Mouse (Mus musculus) kidney, embryonic 15.5 days (tissue): ENCODE measurements around the gene Olfml3. TPM values are rescaled to one million over a fixed set of nuclear protein-coding genes. Genes with fewer than 3 reads are reported as not detected.
A peak's percentile ranks its signal among the peaks of the same experiment; 100 is the strongest.

ENCODE experiments used
- ATAC-seq: fragments of 200-750 bp; cut with Nextera tagmentation; replicated peaks from 2 replicates; pipeline ENCODE4 v1.8.0; 2017; ENCODE audit warnings: moderate TSS enrichment; ENCODE audit not compliant: low FRiP score
- H3K27ac ChIP-seq: fragments of 300-500 bp; sonication (generic); 2 replicates; pipeline ENCODE4 v1.5.1; 2015; ENCODE audit warnings: mild to moderate bottlenecking, inconsistent platforms
- H3K27me3 ChIP-seq: fragments of 300-500 bp; sonication (generic); 2 replicates; pipeline ENCODE4 v1.6.1; 2015; ENCODE audit warnings: inconsistent platforms
- H3K36me3 ChIP-seq: fragments of 300-500 bp; sonication (generic); 2 replicates; pipeline ENCODE4 v1.6.1; 2015; ENCODE audit warnings: inconsistent platforms
- H3K4me1 ChIP-seq: fragments of 300-500 bp; sonication (generic); 2 replicates; pipeline ENCODE4 v1.6.1; 2015; ENCODE audit warnings: inconsistent platforms
- H3K4me2 ChIP-seq: fragments of 300-500 bp; sonication (generic); 2 replicates; pipeline ENCODE4 v1.6.1; 2015; ENCODE audit warnings: moderate library complexity, mild to moderate bottlenecking, inconsistent platforms
- H3K4me3 ChIP-seq: fragments of 300-500 bp; sonication (generic); replicated peaks from 2 replicates; pipeline ENCODE4 v1.5.1; 2015; ENCODE audit warnings: mild to moderate bottlenecking, inconsistent platforms
- H3K9ac ChIP-seq: fragments of 300-500 bp; sonication (generic); 2 replicates; pipeline ENCODE4 v1.6.1; 2015; ENCODE audit warnings: mild to moderate bottlenecking, inconsistent platforms
- H3K9me3 ChIP-seq: fragments of 300-500 bp; sonication (generic); replicated peaks from 2 replicates; pipeline ENCODE4 v1.6.1; 2016; ENCODE audit warnings: inconsistent platforms
- WGBS: fragments of 180-500 bp; shearing (Covaris S2); methylation state at CpG from one replicate; pipeline ENCODE4 v1.1.7; 2015; ENCODE audit warnings: mixed read lengths; 5-methylcytosine and 5-hydroxymethylcytosine counted together
- polyA plus RNA-seq: library from polyadenylated mRNA; unstranded; fragments of >200 nt; fragmentation: Nextera tagmentation; extraction: Ambion mirVana; gene quantifications from 2 replicates; pipeline ENCODE4 v1.2.1, GENCODE M21; 2015

Olfml3 gene
- polyA plus RNA-seq, 1 experiment from 2014 or later, result 59.6 TPM

DNA sequence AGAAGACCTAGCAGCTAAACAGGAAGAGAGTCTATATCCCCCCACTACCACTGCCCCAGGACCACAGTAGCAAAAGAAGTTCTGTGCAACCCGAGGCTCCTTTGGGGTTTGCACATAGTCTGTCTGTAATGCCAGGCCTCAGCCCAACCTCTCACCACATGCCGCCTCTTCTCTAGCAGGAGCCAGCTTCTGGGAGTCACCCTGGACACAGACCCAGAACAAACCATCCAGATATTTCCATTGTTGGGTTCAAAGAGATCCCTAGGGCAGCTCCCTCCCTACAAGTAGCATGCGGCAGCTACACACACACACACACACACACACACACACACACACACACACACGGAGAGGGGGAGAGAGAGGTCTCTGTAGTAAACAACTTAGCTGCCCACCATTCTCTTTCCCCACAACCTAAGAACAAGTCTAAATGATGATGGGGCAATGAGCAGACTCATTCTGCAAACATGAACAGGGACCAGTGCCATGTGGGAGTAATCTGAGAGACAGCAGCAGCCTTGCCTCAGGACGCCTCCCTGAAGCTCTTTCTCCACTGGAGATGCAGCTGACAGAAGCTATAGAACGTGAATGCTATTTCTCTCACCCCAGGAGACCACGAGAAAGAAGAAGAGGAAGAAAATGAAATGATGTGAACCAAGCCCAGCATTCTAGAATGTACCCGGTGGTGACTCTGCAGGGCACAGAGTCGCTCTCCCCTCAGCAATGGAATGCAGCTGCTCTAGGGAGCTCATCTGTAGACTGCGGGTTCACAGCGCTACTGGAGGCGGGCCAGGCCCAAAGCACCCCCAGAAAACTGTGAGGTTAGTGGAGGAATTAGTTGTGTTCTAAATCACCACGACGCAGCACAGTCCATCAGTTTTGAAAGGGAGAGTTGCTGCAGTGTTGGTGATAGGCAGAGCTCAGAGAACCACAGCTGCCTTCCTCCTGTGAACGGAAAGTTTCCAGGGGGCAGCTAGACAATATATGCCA, 20.7 kb downstream of the Olfml3 start:
- Histone ChIP-seq H3K9ac (no peak overlapping the region), H3K4me3 (no peak overlapping the region), H3K36me3 (no peaks in the 10 kb centered on the region), H3K4me1 (peaks cover 27% of the 10 kb centered on the region), H3K27me3 (no peaks in the 10 kb centered on the region), H3K27ac (peak overlapping the region; percentile 76), H3K4me2 (no peak overlapping the region), H3K9me3 (no peaks in the 10 kb centered on the region)
- no peak for ATAC-seq
- 49% methylated on average over 15 of the region's 15 CpGs for WGBS

DNA sequence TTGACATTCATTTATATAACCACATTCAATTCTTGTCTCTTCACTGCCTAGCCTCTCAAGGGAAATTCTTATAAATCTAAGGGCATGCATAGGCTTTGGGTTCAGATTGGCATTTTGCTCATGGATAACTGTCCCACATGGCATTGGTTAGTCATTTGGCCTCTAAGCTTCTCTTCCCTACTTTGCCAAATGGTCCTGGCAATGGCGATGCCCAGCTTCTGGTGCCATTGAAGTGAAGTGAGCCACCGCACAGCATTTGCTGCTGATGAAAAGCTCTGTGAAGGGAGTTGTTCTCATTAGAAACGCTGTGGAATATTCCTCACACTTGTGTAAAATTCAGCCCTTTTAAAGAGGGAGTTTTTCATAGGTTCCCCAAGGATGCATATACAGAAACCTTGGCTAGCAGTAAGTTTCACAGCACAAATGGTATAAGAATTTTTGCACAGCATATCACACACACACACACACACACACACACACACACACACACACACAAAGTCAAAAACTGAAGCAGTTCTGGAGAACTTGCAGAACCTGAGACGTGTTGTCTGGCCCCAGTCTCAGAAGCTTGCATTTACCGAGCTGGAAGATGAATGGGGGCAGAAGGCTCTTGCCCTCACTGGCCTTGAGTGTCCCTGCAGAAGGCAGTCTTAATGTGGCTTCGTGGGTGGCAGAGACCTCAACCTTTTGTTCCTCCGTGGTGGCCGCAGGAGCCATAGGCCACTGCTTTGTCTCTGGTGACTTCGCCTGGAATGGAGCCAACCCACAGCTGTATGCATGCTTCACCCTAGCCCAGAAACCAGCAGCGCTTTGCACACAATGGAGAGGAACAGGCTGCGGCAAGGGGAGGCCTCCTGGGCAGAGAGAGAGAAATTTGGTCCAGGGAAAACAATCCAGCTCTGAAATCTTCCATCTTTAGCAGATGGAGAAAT, 21.8 kb downstream of the Olfml3 start:
- 36% methylated on average over 11 of the region's 11 CpGs for WGBS
- H3K4me1 ChIP-seq, result peaks cover 27% of the 10 kb centered on the region
- peak; percentile 81 for ATAC-seq
- H3K27ac ChIP-seq, result peak overlapping the region; percentile 76
- H3K4me3 ChIP-seq, result no peak overlapping the region
- no peaks in the 10 kb centered on the region for H3K27me3 ChIP-seq
- no peaks in the 10 kb centered on the region for H3K36me3 ChIP-seq
- no peak overlapping the region for H3K4me2 ChIP-seq
- no peak overlapping the region for H3K9ac ChIP-seq
- no peaks in the 10 kb centered on the region for H3K9me3 ChIP-seq

DNA sequence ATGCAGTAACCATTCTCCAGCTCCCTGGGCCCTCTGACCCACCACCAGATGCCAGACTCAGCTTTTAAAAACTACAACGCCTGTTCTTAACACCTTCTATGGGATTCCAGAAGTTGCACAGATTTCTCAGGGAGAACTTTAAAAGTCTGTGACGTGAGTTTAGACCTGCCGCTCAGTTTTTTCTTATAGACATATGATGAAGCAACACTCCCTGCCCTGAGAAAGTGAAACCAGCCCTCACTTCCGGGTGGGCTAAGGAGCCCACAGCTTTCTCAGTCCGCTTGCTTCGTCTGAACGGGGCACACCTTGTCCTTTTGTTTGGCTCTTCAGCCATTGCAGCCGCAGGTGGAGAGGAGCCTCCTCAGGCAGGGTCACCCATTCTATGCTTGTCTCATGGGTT, 22.9 kb downstream of the Olfml3 start:
- Histone ChIP-seq H3K4me3 (no peak overlapping the region), H3K36me3 (no peaks in the 10 kb centered on the region), H3K4me1 (peaks cover 27% of the 10 kb centered on the region), H3K9ac (no peak overlapping the region), H3K27me3 (no peaks in the 10 kb centered on the region), H3K27ac (no peak overlapping the region), H3K4me2 (no peak overlapping the region), H3K9me3 (no peaks in the 10 kb centered on the region)
- WGBS, result 85% methylated on average over 8 of the region's 8 CpGs
- no peak for ATAC-seq

DNA sequence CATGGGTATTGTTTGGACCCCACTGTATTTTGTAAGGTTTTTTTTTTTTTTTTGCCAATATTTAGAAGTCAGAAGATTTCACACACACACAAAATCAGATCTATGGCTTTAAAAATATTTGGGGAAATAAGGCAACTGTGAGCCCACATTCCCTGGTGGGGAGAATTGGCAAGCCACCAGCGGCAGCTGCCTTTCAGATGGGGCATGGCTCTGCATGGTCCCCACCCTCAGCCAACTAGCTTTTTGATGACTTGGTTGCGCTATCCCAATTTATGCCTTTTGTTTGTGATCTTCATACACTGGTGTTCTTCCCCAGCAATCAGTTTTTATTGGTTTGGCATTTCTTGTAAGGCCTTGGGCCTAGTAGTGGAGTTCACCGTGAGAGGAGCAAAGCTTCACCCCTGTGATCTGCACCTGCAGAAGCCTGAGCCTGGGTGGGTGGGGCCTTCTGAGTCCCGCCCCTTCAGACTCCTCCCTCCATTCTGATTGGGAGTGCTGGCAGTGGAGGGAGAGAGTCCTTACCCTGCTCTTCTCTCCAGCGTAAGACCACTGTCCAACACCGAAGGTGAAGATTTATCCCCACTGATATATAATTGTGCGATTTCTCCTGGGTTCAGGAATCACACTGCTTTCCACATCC, 23.4 kb downstream of the Olfml3 start:
- 72% methylated on average over 7 of the region's 7 CpGs for WGBS
- Histone ChIP-seq H3K4me2 (no peak overlapping the region), H3K4me3 (no peak overlapping the region), H3K9me3 (no peaks in the 10 kb centered on the region), H3K36me3 (no peaks in the 10 kb centered on the region), H3K9ac (no peak overlapping the region), H3K27ac (no peak overlapping the region), H3K27me3 (no peaks in the 10 kb centered on the region), H3K4me1 (peaks cover 24% of the 10 kb centered on the region)
- ATAC-seq, result no peak

DNA sequence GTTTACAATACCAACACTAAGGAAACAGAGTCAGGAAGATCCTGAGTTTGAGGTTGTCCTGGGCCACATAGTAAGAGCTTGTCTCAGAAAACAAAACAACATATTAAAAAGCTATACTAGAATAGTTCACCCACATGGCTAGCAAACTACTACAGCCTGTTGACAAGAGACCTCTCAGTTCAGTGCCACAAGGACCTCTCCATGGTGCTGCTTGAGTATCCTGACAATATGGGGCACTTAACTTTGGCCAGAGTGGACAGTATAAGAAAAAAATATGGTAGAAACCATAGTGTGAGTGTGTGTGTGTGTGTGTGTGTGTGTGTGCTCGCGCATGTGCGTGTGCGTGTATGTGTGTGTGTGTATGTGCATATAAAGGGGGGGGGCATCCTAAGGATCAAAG, 25.6 kb downstream of the Olfml3 start:
- Histone ChIP-seq H3K36me3 (no peaks in the 10 kb centered on the region), H3K27ac (no peak overlapping the region), H3K9me3 (no peaks in the 10 kb centered on the region), H3K4me1 (peaks cover 9% of the 10 kb centered on the region), H3K27me3 (no peaks in the 10 kb centered on the region), H3K4me2 (no peak overlapping the region), H3K4me3 (no peak overlapping the region), H3K9ac (no peak overlapping the region)
- ATAC-seq, result no peak
- WGBS, result 95% methylated on average over 4 of the region's 4 CpGs

DNA sequence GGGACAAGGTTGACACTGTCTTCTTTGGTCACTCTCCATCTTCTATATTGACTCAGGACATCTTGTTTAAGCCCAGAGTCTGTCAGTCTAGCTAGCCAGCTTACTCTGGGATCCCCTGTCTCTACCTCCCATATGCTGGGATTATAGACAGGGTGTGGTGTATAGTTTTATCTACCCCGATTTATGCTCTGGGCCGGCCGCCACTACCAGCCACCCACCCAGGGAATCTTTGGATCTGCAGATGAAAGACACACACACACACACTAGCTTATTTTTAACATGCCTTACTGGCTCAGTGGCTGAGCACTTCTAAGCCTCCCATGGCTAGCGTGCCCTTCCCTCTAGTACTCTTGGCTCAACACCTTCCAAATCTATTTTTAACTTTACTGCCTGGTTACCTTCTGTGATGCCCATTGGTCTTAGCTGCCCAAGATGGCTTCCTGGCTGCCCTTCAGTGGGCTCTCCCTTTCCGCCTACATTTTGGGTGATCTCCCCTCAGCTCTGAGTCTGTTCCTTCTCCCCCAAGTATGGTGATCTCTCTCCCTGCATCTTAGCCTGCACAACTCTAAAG, 28.2 kb downstream of the Olfml3 start:
- Histone ChIP-seq H3K4me1 (no peaks in the 10 kb centered on the region), H3K36me3 (no peaks in the 10 kb centered on the region), H3K27ac (no peak overlapping the region), H3K27me3 (no peaks in the 10 kb centered on the region), H3K4me2 (no peak overlapping the region), H3K9ac (no peak overlapping the region), H3K4me3 (no peak overlapping the region), H3K9me3 (no peaks in the 10 kb centered on the region)
- WGBS, result 86% methylated on average over 5 of the region's 5 CpGs
- ATAC-seq, result no peak

DNA sequence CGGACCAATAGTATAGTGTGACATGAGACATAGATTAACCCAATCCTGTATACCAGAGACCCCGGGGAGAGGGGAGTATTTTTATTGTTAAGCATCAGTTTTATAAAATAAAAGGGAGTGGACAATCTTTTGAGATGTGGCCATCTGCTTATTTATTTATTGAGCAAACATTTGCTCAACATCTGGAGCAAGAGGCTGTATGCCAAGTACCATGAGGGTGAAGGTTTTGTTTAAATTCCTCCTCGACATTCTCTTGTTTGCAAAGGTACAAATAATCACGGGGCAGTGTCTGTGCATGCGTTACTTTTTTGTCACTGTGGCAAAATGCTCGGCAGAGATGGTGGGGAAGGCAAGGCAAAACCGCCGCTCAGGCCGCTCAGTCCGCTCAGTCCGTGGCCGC, 32.4 kb downstream of the Olfml3 start:
- Histone ChIP-seq H3K9ac (no peak overlapping the region), H3K4me1 (no peaks in the 10 kb centered on the region), H3K27ac (no peak overlapping the region), H3K36me3 (no peaks in the 10 kb centered on the region), H3K27me3 (no peaks in the 10 kb centered on the region), H3K9me3 (no peaks in the 10 kb centered on the region), H3K4me2 (no peak overlapping the region), H3K4me3 (no peak overlapping the region)
- no peak for ATAC-seq
- 86% methylated on average over 12 of the region's 12 CpGs for WGBS

DNA sequence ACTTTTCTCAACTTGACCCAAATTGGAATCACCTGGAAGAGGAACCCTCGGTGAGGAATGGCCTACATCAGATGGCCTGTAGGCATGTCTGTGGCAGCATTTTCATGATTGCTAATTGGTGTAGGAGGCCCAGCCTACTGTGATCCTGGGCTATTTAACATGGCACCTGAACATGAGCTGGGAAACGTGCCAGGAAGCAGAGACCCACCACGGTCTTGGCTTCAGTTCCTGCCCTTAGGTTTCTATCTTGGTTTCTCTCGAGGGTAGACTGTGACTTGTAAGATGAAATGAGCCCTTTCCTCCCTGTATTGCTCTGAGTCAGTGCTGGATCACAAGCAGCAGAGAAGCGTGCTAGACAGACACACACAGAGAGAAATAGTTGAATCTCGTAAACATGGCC, 33.1 kb downstream of the Olfml3 start:
- no peak overlapping the region for H3K9ac ChIP-seq
- no peak overlapping the region for H3K4me3 ChIP-seq
- no peaks in the 10 kb centered on the region for H3K4me1 ChIP-seq
- H3K27me3 ChIP-seq, result no peaks in the 10 kb centered on the region
- no peak overlapping the region for H3K4me2 ChIP-seq
- H3K36me3 ChIP-seq, result no peaks in the 10 kb centered on the region
- H3K9me3 ChIP-seq, result no peaks in the 10 kb centered on the region
- 83% methylated on average over 6 of the region's 6 CpGs for WGBS
- no peak overlapping the region for H3K27ac ChIP-seq
- ATAC-seq, result no peak

DNA sequence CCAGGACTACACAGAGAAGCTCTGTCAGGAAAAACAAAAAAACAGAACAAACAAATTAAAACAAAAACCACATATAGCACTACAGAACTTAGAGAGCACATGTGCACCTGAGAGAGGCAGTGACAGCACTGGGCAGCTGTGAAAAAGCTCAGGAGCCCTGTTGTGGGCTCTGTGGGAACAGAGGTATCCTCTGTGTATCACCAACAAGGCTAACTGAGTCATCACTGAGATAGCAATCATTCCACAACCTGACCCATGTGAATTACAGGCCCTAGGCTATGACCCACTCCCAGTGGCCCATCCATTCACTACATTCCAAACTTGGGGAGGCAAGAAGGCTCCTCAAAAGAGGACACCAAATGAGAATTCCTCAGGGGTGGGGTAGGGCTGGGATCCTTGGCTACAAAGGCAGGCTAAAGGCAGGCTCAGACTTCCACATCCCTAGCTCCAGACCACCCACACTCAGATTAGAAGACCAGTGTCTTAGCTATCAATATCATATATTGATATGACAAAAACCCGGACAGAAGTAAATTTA, 41.3 kb downstream of the Olfml3 start:
- WGBS, result 76% methylated on average over 1 of the region's 1 CpGs
- Histone ChIP-seq H3K4me3 (no peak overlapping the region), H3K36me3 (no peaks in the 10 kb centered on the region), H3K9ac (no peak overlapping the region), H3K9me3 (no peaks in the 10 kb centered on the region), H3K27ac (no peak overlapping the region), H3K4me2 (no peak overlapping the region), H3K4me1 (no peaks in the 10 kb centered on the region), H3K27me3 (no peaks in the 10 kb centered on the region)
- ATAC-seq, result no peak

DNA sequence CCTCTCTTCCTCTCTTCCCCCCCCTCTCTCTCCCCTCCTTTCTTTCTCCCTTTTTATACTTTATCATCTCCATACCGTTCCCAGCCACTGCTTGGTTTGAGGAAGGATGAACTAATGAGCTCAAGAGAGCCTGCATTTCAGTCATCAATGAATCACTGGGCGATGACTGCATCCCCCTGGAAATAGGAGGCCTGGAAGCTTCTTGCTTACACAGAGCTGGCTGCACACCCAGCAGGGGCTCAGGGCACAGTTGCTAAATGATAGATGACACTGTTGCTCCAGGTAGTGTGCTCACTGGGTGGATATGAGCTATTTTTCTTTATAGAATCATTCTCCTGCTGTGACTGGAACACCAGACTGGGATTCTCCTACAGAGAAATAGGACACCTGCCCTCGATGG, 42.2 kb downstream of the Olfml3 start:
- no peaks in the 10 kb centered on the region for H3K9me3 ChIP-seq
- no peak for ATAC-seq
- no peaks in the 10 kb centered on the region for H3K36me3 ChIP-seq
- H3K4me1 ChIP-seq, result no peaks in the 10 kb centered on the region
- H3K4me2 ChIP-seq, result no peak overlapping the region
- no peaks in the 10 kb centered on the region for H3K27me3 ChIP-seq
- no peak overlapping the region for H3K4me3 ChIP-seq
- 63% methylated on average over 3 of the region's 3 CpGs for WGBS
- no peak overlapping the region for H3K9ac ChIP-seq
- no peak overlapping the region for H3K27ac ChIP-seq

DNA sequence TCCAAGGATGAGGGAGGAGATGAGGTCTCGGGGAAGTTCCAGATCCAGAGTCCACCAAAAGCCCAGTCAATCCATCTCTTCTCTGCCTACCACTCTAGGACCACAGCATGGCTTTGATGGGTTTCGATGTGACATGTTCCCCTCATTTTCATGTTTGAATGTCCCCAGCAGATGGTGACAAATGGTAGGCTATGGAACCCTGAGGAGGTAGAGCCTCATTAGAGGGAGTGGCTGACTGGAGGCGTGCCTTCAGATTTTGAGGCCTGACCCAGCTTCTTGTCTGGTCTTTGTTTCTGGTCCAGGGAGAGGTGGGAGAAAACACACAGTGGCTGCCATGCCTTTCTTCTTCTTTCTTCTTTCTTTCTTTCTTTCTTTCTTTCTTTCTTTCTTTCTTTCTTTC, 47.3 kb downstream of the Olfml3 start:
- Histone ChIP-seq H3K4me3 (no peak overlapping the region), H3K4me1 (no peaks in the 10 kb centered on the region), H3K27me3 (no peaks in the 10 kb centered on the region), H3K27ac (no peak overlapping the region), H3K9ac (no peak overlapping the region), H3K4me2 (no peak overlapping the region), H3K9me3 (no peaks in the 10 kb centered on the region), H3K36me3 (no peaks in the 10 kb centered on the region)
- WGBS, result 79% methylated on average over 3 of the region's 3 CpGs
- ATAC-seq, result no peak
